30 mouse cellular contexts compared by ENCODE assay signal in the genomic region with DNA sequence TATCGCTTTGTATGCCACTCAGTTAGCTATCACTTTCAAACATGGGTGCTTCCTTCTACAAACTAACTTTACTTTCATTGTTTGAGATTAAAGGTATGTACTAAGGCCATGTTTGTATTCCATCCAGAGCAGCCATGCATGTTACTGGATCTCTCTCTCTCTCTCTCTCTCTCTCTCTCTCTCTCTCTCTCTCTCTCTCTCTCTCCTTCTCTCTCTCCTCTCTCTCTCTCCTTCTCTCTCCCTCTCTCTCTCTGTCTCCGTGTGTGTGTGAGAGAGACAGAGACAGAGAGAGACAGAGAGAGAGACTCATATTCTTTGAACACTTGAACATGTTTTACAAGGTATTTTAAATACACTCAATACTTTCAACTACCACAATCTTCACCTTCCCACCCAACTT. TPM values are rescaled to one million over a fixed set of nuclear protein-coding genes. Genes with fewer than 3 reads are reported as not detected.
"Had no signal": no experiment of that assay in that cellular context is flagged by ENCODE, and none has a peak within 500 bp of the region (broad histone marks: within the 10 kb centered on the region; RNA-seq: fewer than 3 reads in every experiment).

No protein-coding gene starts in this region.

- H3K4me1 ChIP-seq: embryonic facial prominence, embryonic 10.5 days; embryonic facial prominence, embryonic 12.5 days; embryonic facial prominence, embryonic 13.5 days; embryonic facial prominence, embryonic 15.5 days; forebrain, embryonic 10.5 days; forebrain, embryonic 12.5 days; forebrain, embryonic 13.5 days; forebrain, embryonic 15.5 days; heart, embryonic 10.5 days had no signal

- H3K4me2 ChIP-seq: embryonic facial prominence, embryonic 12.5 days; embryonic facial prominence, embryonic 13.5 days; embryonic facial prominence, embryonic 15.5 days; forebrain, embryonic 12.5 days; forebrain, embryonic 13.5 days; forebrain, embryonic 15.5 days had no signal

- H3K9ac ChIP-seq: embryonic facial prominence, embryonic 12.5 days; embryonic facial prominence, embryonic 13.5 days; embryonic facial prominence, embryonic 15.5 days; forebrain, embryonic 12.5 days; forebrain, embryonic 13.5 days; forebrain, embryonic 15.5 days; forebrain, postnatal 0 days had no signal

- DNase-seq: cerebellum, adult 9-10 months; cerebellum, adult 9-11 months; cerebellum, postnatal 10 days; cerebellum, postnatal 14 days; cerebellum, postnatal 25 days; cerebellum, postnatal 36 days; embryo, embryonic 11 days; forebrain, postnatal 0 days; gastrocnemius, adult 2 months; gastrocnemius, postnatal 10 days; gastrocnemius, postnatal 14 days; gastrocnemius, postnatal 25 days; gastrocnemius, postnatal 36 days; heart, adult 11 months; heart, adult 18-20 months; heart, adult 2 months had no signal

- H3K27me3 ChIP-seq: embryonic facial prominence, embryonic 12.5 days; embryonic facial prominence, embryonic 13.5 days; embryonic facial prominence, embryonic 15.5 days; forebrain, embryonic 12.5 days; forebrain, embryonic 13.5 days; forebrain, embryonic 15.5 days had no signal

- H3K9me3 ChIP-seq: embryonic facial prominence, embryonic 12.5 days; embryonic facial prominence, embryonic 15.5 days; forebrain, embryonic 10.5 days; forebrain, embryonic 12.5 days; forebrain, embryonic 13.5 days; forebrain, embryonic 15.5 days; heart, embryonic 10.5 days had no signal

- H3K27ac ChIP-seq: embryonic facial prominence, embryonic 10.5 days; embryonic facial prominence, embryonic 12.5 days; embryonic facial prominence, embryonic 13.5 days; embryonic facial prominence, embryonic 15.5 days; forebrain, embryonic 10.5 days; forebrain, embryonic 12.5 days; forebrain, embryonic 13.5 days; forebrain, embryonic 15.5 days; gastrocnemius, adult 2 months; heart, adult 2 months; heart, embryonic 10.5 days had no signal

- ATAC-seq: forebrain, embryonic 13.5 days; forebrain, embryonic 14.5 days; forebrain, embryonic 15.5 days; forebrain, postnatal 0 days had no signal

- H3K36me3 ChIP-seq: embryonic facial prominence, embryonic 10.5 days; embryonic facial prominence, embryonic 12.5 days; embryonic facial prominence, embryonic 13.5 days; embryonic facial prominence, embryonic 15.5 days; forebrain, embryonic 10.5 days; forebrain, embryonic 12.5 days; forebrain, embryonic 15.5 days; heart, embryonic 10.5 days had no signal

- H3K4me3 ChIP-seq: embryonic facial prominence, embryonic 10.5 days; embryonic facial prominence, embryonic 12.5 days; embryonic facial prominence, embryonic 13.5 days; embryonic facial prominence, embryonic 15.5 days; erythroblast, embryonic 14.5 days; forebrain, embryonic 10.5 days; forebrain, embryonic 12.5 days; forebrain, embryonic 13.5 days; forebrain, embryonic 15.5 days; gastrocnemius, adult 2 months; heart, adult 2 months; heart, embryonic 10.5 days had no signal

RNA-seq across cellular contexts. Expression of a gene that starts 50.2 kb away (rescaled TPM):
- polyA plus RNA-seq: embryonic facial prominence, embryonic 13.5 days; embryonic facial prominence, embryonic 15.5 days; erythroblast, embryonic 14.5 days; forebrain, embryonic 10.5 days; forebrain, embryonic 11.5 days; forebrain, embryonic 12.5 days; forebrain, embryonic 13.5 days; forebrain, embryonic 14.5 days; forebrain, embryonic 15.5 days; forebrain, postnatal 0 days; frontal cortex, adult 2 months; gonadal fat pad, adult 2 months; heart, adult 2 months; heart, embryonic 10.5 days had no signal
